Mouse (Mus musculus) c-Kit-negative CD71-positive TER-119-positive erythroid progenitor cells, embryonic 14.5 days (primary cell): ENCODE data around the gene Mymx.
A peak's percentile ranks its signal among the peaks of the same experiment; 100 is the strongest.

Source experiments
- DNase-seq: peaks from one replicate; pipeline ENCODE4 v3.0.0-alpha.2; 2013; ENCODE audit warnings: low read depth, low spot score

The Mymx gene

GRCm38 (mm10) chr17:45589844-45590243 lies 12.1 kb downstream of the Mymx start:
- DNase-seq = no peak

- no peak for DNase-seq
Observed at GRCm38 (mm10) chr17:45589236-45589635, 12.7 kb downstream of the Mymx start.

- no peak for DNase-seq
Observed at GRCm38 (mm10) chr17:45588370-45588769, 13.5 kb downstream of the Mymx start.

- DNase-seq = no peak
Observed at GRCm38 (mm10) chr17:45586449-45586837, 15.5 kb downstream of the Mymx start.

- DNase-seq = no peak
Observed at GRCm38 (mm10) chr17:45585725-45586448, 16.0 kb downstream of the Mymx start.

GRCm38 (mm10) chr17:45584939-45585678 lies 16.8 kb downstream of the Mymx start:
- no peak for DNase-seq

GRCm38 (mm10) chr17:45584096-45584896 lies 17.6 kb downstream of the Mymx start:
- no peak for DNase-seq

- no peak for DNase-seq
Observed at GRCm38 (mm10) chr17:45582715-45583355, 19.1 kb downstream of the Mymx start.

GRCm38 (mm10) chr17:45582188-45582587 lies 19.7 kb downstream of the Mymx start:
- DNase-seq = no peak

GRCm38 (mm10) chr17:45581567-45581983 lies 20.3 kb downstream of the Mymx start:
- peak; percentile 78 for DNase-seq

GRCm38 (mm10) chr17:45580958-45581477 lies 20.9 kb downstream of the Mymx start:
- no peak for DNase-seq

- DNase-seq = no peak
Observed at GRCm38 (mm10) chr17:45579554-45579953, 22.3 kb downstream of the Mymx start.

- DNase-seq = no peak
Observed at GRCm38 (mm10) chr17:45578843-45579242, 23.1 kb downstream of the Mymx start.

GRCm38 (mm10) chr17:45578242-45578641 lies 23.7 kb downstream of the Mymx start:
- DNase-seq = no peak

- DNase-seq = no peak
Observed at GRCm38 (mm10) chr17:45575123-45575897, 26.6 kb downstream of the Mymx start.

GRCm38 (mm10) chr17:45574129-45574761 lies 27.7 kb downstream of the Mymx start:
- no peak for DNase-seq

GRCm38 (mm10) chr17:45573780-45574123 lies 28.1 kb downstream of the Mymx start:
- peak; percentile 75 for DNase-seq

- peak; percentile 84 for DNase-seq
Observed at GRCm38 (mm10) chr17:45573087-45573779, 28.7 kb downstream of the Mymx start, which contains the start of gene Hsp90ab1. TSS of gene Hsp90ab1 (minus strand) at chr17:45573271.
